Mouse (Mus musculus): ENCODE results near the gene Olfr907. TPM values are rescaled to one million over a fixed set of nuclear protein-coding genes. Genes with fewer than 3 reads are reported as not detected.

The Olfr907 gene
- total and polyA plus RNA-seq, 3 experiments, result not detected

- no peaks in the 10 kb centered on the region for H3K36me3 ChIP-seq (ENCODE audit: control insufficient read depth in 1 of 2, insufficient read depth in 2 of 2, low read length in 2 of 2)
- TF ChIP-seq BHLHE40 (IDR thresholded peaks at IDR 0.05; ENCODE audit: borderline replicate concordance, low read depth, low read length), result no peak
- TF ChIP-seq POLR2AphosphoS5 (IDR thresholded peaks at IDR 0.05; ENCODE audit: borderline replicate concordance, low read depth, low read length), result no peak
- no peak for TF ChIP-seq TAL1 (IDR thresholded peaks at IDR 0.05; ENCODE audit: low read length)
- TF ChIP-seq GABPA (IDR thresholded peaks at IDR 0.05; ENCODE audit: low read depth, low read length), result no peak
- no peak for TF ChIP-seq HCFC1 (IDR thresholded peaks at IDR 0.05; ENCODE audit: low read depth, low read length)
- no peak within 1 kb of the TSS for H3K4me3 ChIP-seq (ENCODE audit: control insufficient read depth in 1 of 2, insufficient read depth in 1 of 2, low read depth in 2 of 2, low read length in 2 of 2)
- no peaks in the 10 kb centered on the region for H3K27me3 ChIP-seq (ENCODE audit: control insufficient read depth in 1 of 2, insufficient read depth in 2 of 2, low read length in 2 of 2)
- no peaks in the 10 kb centered on the region for H3K79me2 ChIP-seq (ENCODE audit: control insufficient read depth, insufficient read depth, low read length, poor library complexity)
- H3K4me1 ChIP-seq (ENCODE audit: control insufficient read depth in 1 of 2, insufficient read depth in 2 of 2, low read length in 2 of 2), result no peaks in the 10 kb centered on the region
- H3K9me3 ChIP-seq (replicated peaks; ENCODE audit: insufficient read depth, low read length), result no peaks in the 10 kb centered on the region
- no peak for DNase-seq (ENCODE audit: low read depth, low spot score)
- H3K27ac ChIP-seq (ENCODE audit: control insufficient read depth, low read depth, low read length), result no peak within 1 kb of the TSS
- H3K9ac ChIP-seq (ENCODE audit: control insufficient read depth, low read depth, low read length, poor library complexity, severe bottlenecking), result no peak within 1 kb of the TSS
These were observed 41.9 kb downstream of the Olfr907 start, which contains the start of gene Olfr910 for GRCm38 (mm10) chr9:38537549-38537948. Olfr910 (plus strand) TSS chr9:38537849.

Other genes with a start within 250 kb of the Olfr907 start
- not detected in 2 replicates for gene Olfr143, start 243.0 kb upstream of the Olfr907 start, total RNA-seq (2012; rRNA removed)
- gene Olfr143, start 243.0 kb upstream of the Olfr907 start, polyA plus RNA-seq (2012; ENCODE audit: insufficient read depth in 1 of 2, insufficient read length in 2 of 2, low read depth in 1 of 2, low replicate concordance in 2 of 2, missing spikeins in 1 of 2), result not detected
- not detected in 2 replicates for gene Olfr895, start 227.9 kb upstream of the Olfr907 start, total RNA-seq (2012; rRNA removed)
- not detected for gene Olfr895, start 227.9 kb upstream of the Olfr907 start, polyA plus RNA-seq (2012; ENCODE audit: insufficient read depth in 1 of 2, insufficient read length in 2 of 2, low read depth in 1 of 2, low replicate concordance in 2 of 2, missing spikeins in 1 of 2)
- gene Olfr896-ps1, start 204.7 kb upstream of the Olfr907 start, total RNA-seq (2012; rRNA removed), result not detected in 2 replicates
- gene Olfr896-ps1, start 204.7 kb upstream of the Olfr907 start, polyA plus RNA-seq (2012; ENCODE audit: insufficient read depth in 1 of 2, insufficient read length in 2 of 2, low read depth in 1 of 2, low replicate concordance in 2 of 2, missing spikeins in 1 of 2), result not detected
- not detected in 2 replicates for gene Olfr25, start 166.7 kb upstream of the Olfr907 start, total RNA-seq (2012; rRNA removed)
- not detected for gene Olfr25, start 166.7 kb upstream of the Olfr907 start, polyA plus RNA-seq (2012; ENCODE audit: insufficient read depth in 1 of 2, insufficient read length in 2 of 2, low read depth in 1 of 2, low replicate concordance in 2 of 2, missing spikeins in 1 of 2)
- not detected in 2 replicates for gene Olfr898, start 147.4 kb upstream of the Olfr907 start, total RNA-seq (2012; rRNA removed)
- not detected for gene Olfr898, start 147.4 kb upstream of the Olfr907 start, polyA plus RNA-seq (2012; ENCODE audit: insufficient read depth in 1 of 2, insufficient read length in 2 of 2, low read depth in 1 of 2, low replicate concordance in 2 of 2, missing spikeins in 1 of 2)
- gene Olfr250, start 128.9 kb upstream of the Olfr907 start, total RNA-seq (2012; rRNA removed), result not detected in 2 replicates
- not detected for gene Olfr250, start 128.9 kb upstream of the Olfr907 start, polyA plus RNA-seq (2012; ENCODE audit: insufficient read depth in 1 of 2, insufficient read length in 2 of 2, low read depth in 1 of 2, low replicate concordance in 2 of 2, missing spikeins in 1 of 2)
- gene Olfr251, start 118.7 kb upstream of the Olfr907 start, total RNA-seq (2012; rRNA removed), result not detected in 2 replicates
- gene Olfr251, start 118.7 kb upstream of the Olfr907 start, polyA plus RNA-seq (2012; ENCODE audit: insufficient read depth in 1 of 2, insufficient read length in 2 of 2, low read depth in 1 of 2, low replicate concordance in 2 of 2, missing spikeins in 1 of 2), result not detected
- gene Olfr147, start 94.1 kb upstream of the Olfr907 start, total RNA-seq (2012; rRNA removed), result not detected in 2 replicates
- gene Olfr147, start 94.1 kb upstream of the Olfr907 start, polyA plus RNA-seq (2012; ENCODE audit: insufficient read depth in 1 of 2, insufficient read length in 2 of 2, low read depth in 1 of 2, low replicate concordance in 2 of 2, missing spikeins in 1 of 2), result not detected
- gene Olfr901, start 66.3 kb upstream of the Olfr907 start, total RNA-seq (2012; rRNA removed), result not detected in 2 replicates
- gene Olfr901, start 66.3 kb upstream of the Olfr907 start, polyA plus RNA-seq (2012; ENCODE audit: insufficient read depth in 1 of 2, insufficient read length in 2 of 2, low read depth in 1 of 2, low replicate concordance in 2 of 2, missing spikeins in 1 of 2), result not detected
- not detected in 2 replicates for gene Olfr902, start 48.1 kb upstream of the Olfr907 start, total RNA-seq (2012; rRNA removed)
- not detected for gene Olfr902, start 48.1 kb upstream of the Olfr907 start, polyA plus RNA-seq (2012; ENCODE audit: insufficient read depth in 1 of 2, insufficient read length in 2 of 2, low read depth in 1 of 2, low replicate concordance in 2 of 2, missing spikeins in 1 of 2)
- gene Olfr904, start 32.7 kb upstream of the Olfr907 start, total RNA-seq (2012; rRNA removed), result not detected in 2 replicates
- not detected for gene Olfr904, start 32.7 kb upstream of the Olfr907 start, polyA plus RNA-seq (2012; ENCODE audit: insufficient read depth in 1 of 2, insufficient read length in 2 of 2, low read depth in 1 of 2, low replicate concordance in 2 of 2, missing spikeins in 1 of 2)
- not detected in 2 replicates for gene Olfr905, start 24.7 kb upstream of the Olfr907 start, total RNA-seq (2012; rRNA removed)
- under 1 TPM in 1 of 2 experiments, not detected in 1; 0.01 TPM for gene Olfr905, start 24.7 kb upstream of the Olfr907 start, polyA plus RNA-seq (2012; ENCODE audit: insufficient read depth in 1 of 2, insufficient read length in 2 of 2, low read depth in 1 of 2, low replicate concordance in 2 of 2, missing spikeins in 1 of 2)
- gene Olfr906, start 8.7 kb upstream of the Olfr907 start, total RNA-seq (2012; rRNA removed), result not detected in 2 replicates
- not detected for gene Olfr906, start 8.7 kb upstream of the Olfr907 start, polyA plus RNA-seq (2012; ENCODE audit: insufficient read depth in 1 of 2, insufficient read length in 2 of 2, low read depth in 1 of 2, low replicate concordance in 2 of 2, missing spikeins in 1 of 2)
- not detected in 2 replicates for gene Olfr911-ps1, start 25.8 kb downstream of the Olfr907 start, total RNA-seq (2012; rRNA removed)
- not detected for gene Olfr911-ps1, start 25.8 kb downstream of the Olfr907 start, polyA plus RNA-seq (2012; ENCODE audit: insufficient read depth in 1 of 2, insufficient read length in 2 of 2, low read depth in 1 of 2, low replicate concordance in 2 of 2, missing spikeins in 1 of 2)
- not detected in 2 replicates for gene Olfr910, start 42.0 kb downstream of the Olfr907 start, total RNA-seq (2012; rRNA removed)
- gene Olfr910, start 42.0 kb downstream of the Olfr907 start, polyA plus RNA-seq (2012; ENCODE audit: insufficient read depth in 1 of 2, insufficient read length in 2 of 2, low read depth in 1 of 2, low replicate concordance in 2 of 2, missing spikeins in 1 of 2), result not detected
- not detected in 2 replicates for gene Olfr912, start 84.4 kb downstream of the Olfr907 start, total RNA-seq (2012; rRNA removed)
- gene Olfr912, start 84.4 kb downstream of the Olfr907 start, polyA plus RNA-seq (2012; ENCODE audit: insufficient read depth in 1 of 2, insufficient read length in 2 of 2, low read depth in 1 of 2, low replicate concordance in 2 of 2, missing spikeins in 1 of 2), result not detected
- gene Olfr913, start 97.0 kb downstream of the Olfr907 start, total RNA-seq (2012; rRNA removed), result not detected in 2 replicates
- not detected for gene Olfr913, start 97.0 kb downstream of the Olfr907 start, polyA plus RNA-seq (2012; ENCODE audit: insufficient read depth in 1 of 2, insufficient read length in 2 of 2, low read depth in 1 of 2, low replicate concordance in 2 of 2, missing spikeins in 1 of 2)
- not detected in 2 replicates for gene Olfr914, start 109.3 kb downstream of the Olfr907 start, total RNA-seq (2012; rRNA removed)
- not detected for gene Olfr914, start 109.3 kb downstream of the Olfr907 start, polyA plus RNA-seq (2012; ENCODE audit: insufficient read depth in 1 of 2, insufficient read length in 2 of 2, low read depth in 1 of 2, low replicate concordance in 2 of 2, missing spikeins in 1 of 2)
- not detected in 2 replicates for gene Olfr916, start 164.1 kb downstream of the Olfr907 start, total RNA-seq (2012; rRNA removed)
- gene Olfr916, start 164.1 kb downstream of the Olfr907 start, polyA plus RNA-seq (2012; ENCODE audit: insufficient read depth in 1 of 2, insufficient read length in 2 of 2, low read depth in 1 of 2, low replicate concordance in 2 of 2, missing spikeins in 1 of 2), result not detected
- not detected in 2 replicates for gene Olfr917, start 170.0 kb downstream of the Olfr907 start, total RNA-seq (2012; rRNA removed)
- gene Olfr917, start 170.0 kb downstream of the Olfr907 start, polyA plus RNA-seq (2012; ENCODE audit: insufficient read depth in 1 of 2, insufficient read length in 2 of 2, low read depth in 1 of 2, low replicate concordance in 2 of 2, missing spikeins in 1 of 2), result not detected
- not detected in 2 replicates for gene Olfr918, start 178.8 kb downstream of the Olfr907 start, total RNA-seq (2012; rRNA removed)
- under 1 TPM in 1 of 2 experiments, not detected in 1; 0.03 TPM for gene Olfr918, start 178.8 kb downstream of the Olfr907 start, polyA plus RNA-seq (2012; ENCODE audit: insufficient read depth in 1 of 2, insufficient read length in 2 of 2, low read depth in 1 of 2, low replicate concordance in 2 of 2, missing spikeins in 1 of 2)
- gene Olfr919, start 207.9 kb downstream of the Olfr907 start, total RNA-seq (2012; rRNA removed), result not detected in 2 replicates
- not detected for gene Olfr919, start 207.9 kb downstream of the Olfr907 start, polyA plus RNA-seq (2012; ENCODE audit: insufficient read depth in 1 of 2, insufficient read length in 2 of 2, low read depth in 1 of 2, low replicate concordance in 2 of 2, missing spikeins in 1 of 2)
- 4.1 and 5.2 TPM in 2 replicates for gene Vwa5a, start 222.5 kb downstream of the Olfr907 start, total RNA-seq (2012; rRNA removed)
- gene Vwa5a, start 222.5 kb downstream of the Olfr907 start, polyA plus RNA-seq (2012; ENCODE audit: insufficient read depth in 1 of 2, insufficient read length in 2 of 2, low read depth in 1 of 2, low replicate concordance in 2 of 2, missing spikeins in 1 of 2), result 1 to 10 TPM in 1 of 2 experiments, not detected in 1; 4.6 TPM